Mouse (Mus musculus) T-helper 1 cell (primary cell): ENCODE data around the gene Selplg.

ENCODE experiments used
- in situ Hi-C: fragments of 300-600 bp; cut with MboI, MseI; formaldehyde crosslinking; loops from one replicate; pipeline ENCODE4 v1.15.1; 2025; ENCODE audit warnings: high pct_unique_total_duplicates

Gene Selplg

GRCm38 (mm10) chr5:113826619-113827018, 5.8 kb downstream of the Selplg start:
- in situ Hi-C loops, result no loop called here

GRCm38 (mm10) chr5:113825558-113825957, 6.9 kb downstream of the Selplg start:
- in situ Hi-C loops, result no loop called here

DNA sequence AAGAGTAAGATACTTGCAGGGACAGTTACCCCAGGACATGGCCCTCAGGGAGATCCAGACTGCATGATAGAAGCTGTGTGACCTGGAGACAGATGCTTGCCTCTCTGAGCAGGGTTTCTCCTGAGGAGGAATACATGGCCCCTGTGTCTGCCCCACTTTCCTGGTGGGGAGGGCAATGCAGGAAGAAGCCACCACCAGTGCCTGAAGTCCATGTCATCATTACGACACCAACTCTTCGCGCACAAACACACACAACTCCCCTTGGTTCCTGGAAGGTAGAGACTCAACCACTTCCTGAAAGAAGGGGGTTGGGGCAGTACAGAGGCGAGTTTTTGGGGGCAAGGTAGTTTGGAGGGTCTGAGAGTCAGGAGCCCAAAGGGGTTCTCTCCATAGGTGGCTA, 8.2 kb downstream of the Selplg start:
- in situ Hi-C loops, result no loop called here

GRCm38 (mm10) chr5:113818572-113818971, 13.9 kb downstream of the Selplg start:
- in situ Hi-C loops, result no loop called here

DNA sequence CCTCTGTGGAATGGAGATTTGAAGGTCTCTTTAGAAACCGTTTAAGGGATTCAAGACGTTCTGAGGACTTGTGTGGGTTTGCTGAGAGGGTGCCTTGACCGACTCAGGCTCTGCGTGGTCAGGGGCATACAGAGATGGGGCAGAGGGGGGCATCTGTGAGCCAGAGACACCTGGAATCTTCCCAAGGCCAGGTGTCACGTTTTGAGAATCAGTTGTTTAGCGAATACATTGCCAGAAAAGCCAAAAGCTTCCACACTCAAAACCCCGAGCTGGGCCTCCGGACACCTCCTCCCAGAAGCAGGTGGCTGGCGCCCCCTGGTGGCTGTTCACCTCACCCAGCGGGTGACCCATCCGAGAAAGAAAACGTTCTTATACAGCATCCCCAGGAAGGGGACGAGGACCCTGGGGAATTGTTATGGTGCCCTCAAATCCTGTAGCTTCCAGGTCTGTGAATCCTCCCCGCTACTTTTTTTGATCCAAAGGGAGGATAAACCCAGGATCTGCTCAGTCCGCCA, 16.7 kb downstream of the Selplg start:
- in situ Hi-C loops, result no loop called here

- in situ Hi-C loops, result no loop called here
Measured at GRCm38 (mm10) chr5:113815041-113815389, 17.4 kb downstream of the Selplg start.

DNA sequence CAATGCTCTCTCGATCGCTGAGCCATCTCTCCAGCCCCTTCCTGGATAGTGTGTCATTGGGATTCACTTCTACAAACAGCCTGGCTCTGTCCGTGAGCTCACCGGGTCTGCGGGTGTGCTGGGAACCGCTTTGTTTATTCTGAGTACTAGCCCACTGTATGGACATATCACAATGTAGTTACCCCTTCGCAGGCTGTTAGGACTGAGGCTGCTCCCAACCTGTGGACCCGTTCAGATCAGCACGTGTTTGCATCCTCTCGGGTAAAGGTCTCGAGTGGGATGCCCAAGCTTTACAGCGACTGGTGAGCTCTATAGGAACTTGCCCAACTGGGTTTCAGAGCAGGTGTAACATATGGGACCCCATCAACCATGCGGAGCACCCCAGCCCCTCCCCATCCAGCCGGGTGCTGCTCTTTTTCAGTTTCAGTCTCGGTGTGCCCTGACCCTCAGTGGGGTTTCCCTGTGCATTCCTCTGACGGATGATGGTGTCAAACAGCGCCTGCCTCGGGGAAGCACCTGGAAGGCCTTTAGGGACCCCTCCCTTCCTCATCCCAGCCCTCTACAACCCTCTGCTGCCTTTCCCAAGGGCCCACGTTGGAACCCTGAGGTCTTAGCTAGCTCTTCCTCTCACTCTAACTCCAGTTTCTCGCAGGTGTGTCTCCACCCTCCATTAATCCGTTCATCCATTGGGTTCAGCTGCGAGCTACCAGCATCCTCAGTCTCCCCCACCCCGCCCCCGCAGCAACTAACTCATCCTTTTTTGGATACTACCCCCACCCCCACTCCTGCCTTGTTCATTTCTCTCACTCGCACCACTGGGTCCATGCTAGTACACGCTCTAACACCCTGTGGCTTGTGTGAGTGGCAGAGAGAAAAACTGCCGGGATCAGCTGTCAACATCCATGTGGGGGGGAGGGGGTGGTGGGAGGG, 18.1 kb downstream of the Selplg start:
- in situ Hi-C loops, result loop anchor here (5.0 kb wide), 1 partner anchor 42 kb away; the partner anchor contains the start of genes Iscu and Sart3

DNA sequence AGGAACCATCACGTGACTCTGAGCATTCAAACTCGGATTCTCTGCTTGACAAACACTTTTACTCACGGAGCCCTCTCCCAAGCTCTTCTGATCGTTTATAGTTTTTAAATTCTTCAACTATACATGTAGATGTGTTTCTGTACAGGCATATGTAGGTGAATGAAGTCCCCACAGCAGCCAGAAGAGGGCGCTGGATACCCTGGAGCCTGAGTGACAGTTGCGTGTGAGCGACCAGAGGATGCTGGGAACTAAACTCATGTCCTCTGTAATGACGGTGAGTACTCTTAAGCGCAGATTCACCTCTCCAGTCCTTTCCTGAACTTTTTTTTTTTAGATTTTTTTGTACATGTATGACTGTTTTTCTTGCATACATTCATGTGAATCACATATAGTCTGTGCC, 18.8 kb downstream of the Selplg start:
- in situ Hi-C loops, result loop anchor here (5.0 kb wide), 1 partner anchor 41 kb away; the partner anchor contains the start of genes Iscu and Sart3

DNA sequence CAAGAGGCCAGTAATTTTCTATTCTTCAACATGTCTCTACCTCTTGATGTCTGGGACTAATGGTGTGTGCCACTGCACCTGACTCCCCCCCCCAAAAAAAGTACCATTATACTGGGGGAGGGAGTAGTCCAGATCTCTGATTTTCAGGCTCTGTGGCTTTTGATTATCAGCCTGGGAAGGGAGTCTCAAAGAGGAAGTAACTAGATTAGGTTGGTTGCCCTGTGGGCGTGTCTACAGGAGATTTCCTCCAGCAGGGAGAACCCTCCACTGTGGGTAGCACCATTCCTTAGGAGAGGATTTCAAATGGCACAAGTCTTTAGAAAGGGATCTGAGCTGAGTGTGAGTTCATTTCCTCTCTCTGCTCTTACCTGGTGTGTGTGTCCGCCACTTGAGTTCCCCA, 19.8 kb downstream of the Selplg start:
- in situ Hi-C loops, result loop anchor here (5.0 kb wide), 1 partner anchor 40 kb away; the partner anchor contains the start of genes Iscu and Sart3

DNA sequence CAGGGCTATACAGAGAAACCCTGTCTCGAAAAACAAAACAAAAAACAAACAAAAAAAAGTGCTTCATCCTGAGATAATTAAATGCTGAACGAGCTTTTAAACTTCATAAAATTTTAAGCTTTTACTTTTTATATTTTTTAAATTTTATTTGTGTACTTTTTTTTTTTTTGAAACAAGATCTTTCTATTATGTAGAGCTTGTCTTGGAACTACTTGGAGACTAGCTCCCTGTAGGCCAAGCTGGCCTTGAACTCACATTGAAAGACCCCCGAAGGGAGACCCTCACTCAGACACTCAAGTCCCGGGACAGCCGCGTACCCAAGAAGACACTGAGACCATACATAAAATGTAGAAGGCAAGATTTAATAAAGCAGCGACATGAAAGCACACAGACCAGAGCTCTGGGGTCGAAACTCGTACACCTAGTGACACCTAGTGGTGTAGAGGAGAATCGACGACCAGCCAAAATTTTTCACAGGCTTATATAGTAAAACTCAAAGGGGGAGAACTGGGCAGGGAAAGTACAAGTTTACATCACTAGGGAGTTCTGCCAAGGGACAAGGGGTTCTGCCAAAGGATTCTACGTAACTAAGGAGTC, 20.5 kb downstream of the Selplg start:
- in situ Hi-C loops, result loop anchor here (5.0 kb wide), 1 partner anchor 40 kb away; the partner anchor contains the start of genes Iscu and Sart3

DNA sequence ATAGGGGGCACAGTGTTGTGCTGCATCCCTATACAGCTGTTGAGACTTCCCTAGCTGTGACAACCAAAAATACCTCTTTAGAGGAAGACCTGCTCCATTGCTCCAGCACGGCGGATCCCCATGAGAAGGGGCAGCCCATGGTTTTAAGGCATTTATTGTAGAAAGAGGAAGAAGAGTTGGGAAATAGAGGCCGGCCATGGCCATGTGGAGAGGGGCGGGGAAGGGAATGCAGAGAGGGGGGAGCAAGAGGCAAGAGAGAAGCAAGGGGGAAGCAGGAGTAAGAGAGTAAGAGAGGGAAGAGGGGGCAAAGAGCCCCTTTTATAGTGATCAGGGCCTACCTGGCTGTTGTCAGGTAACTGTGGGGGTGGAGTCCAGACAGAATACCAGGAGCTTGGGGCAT, 22.3 kb downstream of the Selplg start:
- in situ Hi-C loops, result loop anchor here (5.0 kb wide), 1 partner anchor 38 kb away; the partner anchor contains the start of genes Iscu and Sart3

- in situ Hi-C loops, result no loop called here
Measured at GRCm38 (mm10) chr5:113808177-113808576, 24.3 kb downstream of the Selplg start.

DNA sequence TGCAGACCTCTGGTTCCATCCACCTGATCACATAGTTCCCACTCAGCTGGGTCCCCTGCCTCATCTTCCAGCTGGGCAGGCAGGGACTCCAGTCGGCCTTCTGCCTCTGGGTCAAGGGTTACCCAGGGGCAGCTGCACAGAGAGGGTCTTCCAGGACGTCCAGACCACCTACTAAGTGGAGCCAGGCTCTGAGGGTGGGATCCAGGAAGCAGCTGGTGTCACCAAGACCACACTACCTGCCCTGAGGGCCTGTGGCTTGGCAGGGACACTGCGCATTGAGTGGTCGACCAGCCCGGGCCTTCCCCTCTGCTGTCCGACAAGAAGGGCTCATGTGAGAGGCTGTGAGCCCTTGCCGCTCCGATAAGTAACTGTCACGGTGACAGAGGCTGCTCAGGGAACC, 24.7 kb downstream of the Selplg start:
- in situ Hi-C loops, result no loop called here

- in situ Hi-C loops, result no loop called here
Measured at GRCm38 (mm10) chr5:113806414-113806813, 26.0 kb downstream of the Selplg start.

DNA sequence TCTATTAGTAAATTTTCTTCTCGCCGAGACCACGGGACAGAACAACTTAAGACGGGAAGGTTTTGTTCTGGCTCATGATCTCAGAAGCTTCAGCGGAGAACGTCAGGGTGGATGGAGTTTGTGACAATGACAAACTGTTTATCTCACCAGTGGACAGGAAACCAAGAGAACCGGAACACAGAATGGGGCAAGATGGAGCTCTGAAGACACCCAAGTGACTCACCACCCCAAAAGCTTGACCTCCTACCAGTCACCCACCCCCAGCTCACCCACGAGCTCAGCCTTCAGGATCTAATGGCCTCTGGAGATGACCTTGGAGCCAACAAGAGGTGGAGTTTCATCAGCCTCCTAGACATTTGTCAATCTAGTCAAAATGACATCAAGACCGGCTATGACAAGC, 27.1 kb downstream of the Selplg start:
- in situ Hi-C loops, result no loop called here

- in situ Hi-C loops, result no loop called here
Measured at GRCm38 (mm10) chr5:113804395-113804966, 28.0 kb downstream of the Selplg start.

GRCm38 (mm10) chr5:113800280-113800679, 32.2 kb downstream of the Selplg start, which contains the start of gene Tmem119:
Gene Tmem119 (minus strand): TSS chr5:113800516.
- in situ Hi-C loops, result no loop called here

- in situ Hi-C loops, result no loop called here
Measured at GRCm38 (mm10) chr5:113799691-113800090, 32.8 kb downstream of the Selplg start.

GRCm38 (mm10) chr5:113798525-113798924, 33.9 kb downstream of the Selplg start:
- in situ Hi-C loops, result no loop called here

GRCm38 (mm10) chr5:113797149-113797882, 35.1 kb downstream of the Selplg start:
- in situ Hi-C loops, result no loop called here

GRCm38 (mm10) chr5:113796401-113797148, 35.9 kb downstream of the Selplg start:
- in situ Hi-C loops, result no loop called here
